Mouse (Mus musculus): Measurements from ENCODE around the gene Slc30a10. TPM values are rescaled to one million over a fixed set of nuclear protein-coding genes. Genes with fewer than 3 reads are reported as not detected.

Slc30a10 gene
- 0.03 and 0.04 TPM in 2 replicates for polyA plus RNA-seq (2015; fragmentation: Nextera tagmentation; extraction: Ambion mirVana)

DNA sequence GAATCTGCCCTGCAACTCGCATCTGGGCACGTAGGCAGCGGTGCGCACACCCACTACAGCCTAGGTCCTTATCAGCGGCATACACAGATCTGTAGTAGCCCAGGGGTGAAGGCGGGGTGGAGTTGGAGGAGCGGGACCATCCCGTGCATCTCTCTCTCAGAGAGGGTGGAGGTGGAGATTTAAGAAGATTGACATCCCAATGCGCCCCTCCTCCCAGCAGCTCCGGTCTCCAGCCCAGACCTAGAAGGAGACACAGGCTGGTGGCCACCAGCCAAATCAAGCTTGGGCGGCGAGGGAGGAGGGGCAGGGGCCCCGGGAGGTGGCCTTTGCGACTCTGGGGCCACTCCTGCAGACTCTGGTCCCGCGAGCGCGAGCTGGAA lies at the start of gene Slc30a10:
Gene Slc30a10 (plus strand): TSS at position 274 of the 380 bp plus-strand sequence.
- DNase-seq (ENCODE audit: low spot score): no peak

DNA sequence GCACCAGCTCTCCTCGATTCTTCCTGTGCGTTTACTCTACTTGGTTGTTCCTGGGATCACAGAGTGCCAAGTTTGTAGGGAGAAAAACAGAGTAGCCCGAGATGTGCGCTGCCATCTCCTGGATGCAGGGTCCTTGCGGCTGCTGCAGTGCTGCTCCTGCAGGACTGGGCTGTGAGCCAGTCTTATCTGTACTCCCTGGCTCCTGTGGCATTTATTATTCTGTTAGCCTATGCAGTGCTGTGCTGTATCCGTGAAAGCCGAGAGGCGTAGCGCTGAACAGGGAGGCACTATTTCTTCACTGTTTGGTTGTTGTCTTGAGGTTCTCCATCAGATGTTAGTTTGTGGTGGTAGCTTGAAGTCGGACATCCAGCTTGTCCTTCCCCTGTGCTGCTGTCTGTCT lies 48.7 kb upstream of the Slc30a10 start:
- no peak for DNase-seq (ENCODE audit: low spot score)

DNA sequence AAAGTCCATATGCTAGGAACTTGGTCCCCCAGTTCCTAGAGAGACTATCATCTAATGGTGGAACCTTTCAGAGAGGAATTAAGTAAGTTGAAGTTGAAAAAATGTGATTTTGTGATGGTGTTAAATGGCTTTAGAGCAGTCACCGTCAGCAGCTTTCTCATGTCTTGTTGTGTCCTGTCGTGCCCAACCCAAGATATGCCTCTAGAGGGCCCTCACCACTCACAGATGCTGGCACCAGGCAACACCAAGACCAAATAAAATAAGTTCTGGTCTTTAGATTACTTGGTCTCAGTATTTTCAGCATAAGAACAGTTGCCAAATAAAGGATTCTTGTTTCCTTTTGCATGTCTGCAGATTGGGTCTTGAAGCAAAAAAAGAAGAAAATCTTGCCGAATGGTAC lies 44.8 kb upstream of the Slc30a10 start:
- no peak for DNase-seq (ENCODE audit: low spot score)

DNA sequence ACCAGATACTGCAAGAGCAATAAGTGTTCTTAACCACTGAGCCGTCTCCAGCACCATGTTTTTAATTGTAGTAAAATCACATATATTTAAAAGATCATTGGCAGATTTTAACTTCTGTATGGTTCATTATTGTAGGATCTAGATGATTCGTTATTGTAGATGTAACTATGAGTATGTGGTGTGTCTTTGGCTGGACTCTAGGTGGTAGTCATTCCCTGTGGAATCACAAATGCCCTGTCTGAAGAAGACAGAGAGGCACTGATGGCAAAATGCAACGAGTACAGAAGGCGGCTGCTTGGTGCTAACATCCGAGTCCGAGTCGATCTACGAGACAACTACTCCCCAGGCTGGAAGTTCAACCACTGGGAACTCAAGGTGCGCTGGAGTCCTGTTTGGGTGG lies 36.6 kb upstream of the Slc30a10 start:
- DNase-seq (ENCODE audit: low spot score): no peak

- DNase-seq (ENCODE audit: low spot score): no peak
These were observed 34.8 kb upstream of the Slc30a10 start for GRCm38 (mm10) chr1:185419805-185420204.

DNA sequence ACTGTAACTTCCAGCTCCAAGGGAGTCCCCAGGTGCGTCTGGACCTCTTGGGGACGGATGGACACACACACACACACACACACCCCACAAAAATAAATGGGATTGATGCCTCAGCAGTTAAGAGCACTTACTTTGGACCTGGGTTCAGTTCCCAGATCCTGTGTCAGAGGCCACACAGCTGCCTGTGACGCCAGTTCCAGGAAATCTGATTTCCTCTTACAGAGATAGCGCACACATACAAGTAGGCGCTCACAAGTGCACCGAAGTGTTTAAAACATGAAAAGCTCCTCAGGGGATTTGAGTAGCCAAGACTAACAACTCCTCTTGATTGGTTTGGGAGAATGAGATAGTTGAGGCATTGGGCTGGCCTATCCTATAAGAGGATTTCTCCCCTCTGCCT lies 33.9 kb upstream of the Slc30a10 start:
- no peak for DNase-seq (ENCODE audit: low spot score)

DNA sequence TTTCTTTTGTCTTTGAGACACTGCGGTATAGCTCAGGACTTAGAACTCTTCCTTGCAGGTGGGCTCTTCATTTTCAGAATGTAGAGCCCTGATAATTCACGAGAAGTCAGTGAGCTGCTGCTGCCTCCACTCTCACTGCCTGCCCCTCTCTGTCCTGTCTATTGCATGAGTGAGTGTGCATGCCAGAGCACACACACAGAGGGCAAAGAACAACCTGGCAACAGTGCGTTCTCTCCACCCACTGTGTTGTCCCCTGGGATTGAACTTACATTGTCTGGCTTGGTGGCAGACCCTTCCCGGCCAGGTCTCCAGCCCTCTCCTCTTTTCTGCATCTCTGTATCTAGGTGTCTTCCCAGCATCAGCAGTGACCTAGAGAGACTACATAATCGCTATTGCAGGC lies 28.1 kb upstream of the Slc30a10 start:
- DNase-seq (ENCODE audit: low spot score): no peak

- no peak for DNase-seq (ENCODE audit: low spot score)
These were observed 24.2 kb upstream of the Slc30a10 start for GRCm38 (mm10) chr1:185430488-185430887.

GRCm38 (mm10) chr1:185431245-185431997 lies 23.2 kb upstream of the Slc30a10 start:
- DNase-seq (ENCODE audit: low spot score): no peak

GRCm38 (mm10) chr1:185431998-185432317 lies 22.7 kb upstream of the Slc30a10 start:
- DNase-seq (ENCODE audit: low spot score): no peak

GRCm38 (mm10) chr1:185433112-185433511 lies 21.5 kb upstream of the Slc30a10 start:
- DNase-seq (ENCODE audit: low spot score): no peak

DNA sequence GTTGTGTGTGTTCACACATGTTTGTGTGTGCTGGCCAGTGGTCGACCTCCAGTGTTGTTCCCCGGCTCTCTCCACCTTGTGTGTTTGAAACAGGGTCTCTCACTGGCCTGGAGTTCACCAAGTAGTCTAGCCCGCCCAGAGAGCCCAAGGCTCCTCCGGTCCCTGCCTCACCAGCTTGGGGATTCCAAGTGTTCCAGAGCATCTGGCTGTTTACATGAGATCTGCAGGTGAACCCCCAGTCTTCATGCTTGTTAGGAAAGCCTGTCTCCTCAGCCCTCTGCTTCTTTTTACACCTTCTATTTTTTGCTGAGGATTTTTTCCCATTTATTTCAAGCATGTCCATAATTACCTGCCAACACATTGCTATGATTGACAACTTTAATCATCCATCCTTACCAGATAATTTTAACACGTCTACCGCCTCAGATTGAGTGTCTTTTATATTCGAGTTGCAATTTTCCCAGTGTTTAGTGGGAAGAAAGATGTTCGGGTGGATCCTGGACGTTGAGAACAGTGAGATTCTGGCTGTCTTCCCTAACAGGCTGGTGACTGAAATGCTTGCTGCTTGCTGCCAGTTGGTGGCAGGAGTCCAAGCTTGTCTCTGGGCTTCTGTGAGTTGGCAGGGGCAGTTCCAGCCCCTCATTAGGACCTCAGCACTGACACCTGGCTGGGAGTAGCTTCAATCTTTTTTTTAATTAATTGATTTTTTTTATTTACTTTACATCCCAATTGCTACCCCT lies 15.6 kb upstream of the Slc30a10 start:
- no peak for DNase-seq (ENCODE audit: low spot score)

DNA sequence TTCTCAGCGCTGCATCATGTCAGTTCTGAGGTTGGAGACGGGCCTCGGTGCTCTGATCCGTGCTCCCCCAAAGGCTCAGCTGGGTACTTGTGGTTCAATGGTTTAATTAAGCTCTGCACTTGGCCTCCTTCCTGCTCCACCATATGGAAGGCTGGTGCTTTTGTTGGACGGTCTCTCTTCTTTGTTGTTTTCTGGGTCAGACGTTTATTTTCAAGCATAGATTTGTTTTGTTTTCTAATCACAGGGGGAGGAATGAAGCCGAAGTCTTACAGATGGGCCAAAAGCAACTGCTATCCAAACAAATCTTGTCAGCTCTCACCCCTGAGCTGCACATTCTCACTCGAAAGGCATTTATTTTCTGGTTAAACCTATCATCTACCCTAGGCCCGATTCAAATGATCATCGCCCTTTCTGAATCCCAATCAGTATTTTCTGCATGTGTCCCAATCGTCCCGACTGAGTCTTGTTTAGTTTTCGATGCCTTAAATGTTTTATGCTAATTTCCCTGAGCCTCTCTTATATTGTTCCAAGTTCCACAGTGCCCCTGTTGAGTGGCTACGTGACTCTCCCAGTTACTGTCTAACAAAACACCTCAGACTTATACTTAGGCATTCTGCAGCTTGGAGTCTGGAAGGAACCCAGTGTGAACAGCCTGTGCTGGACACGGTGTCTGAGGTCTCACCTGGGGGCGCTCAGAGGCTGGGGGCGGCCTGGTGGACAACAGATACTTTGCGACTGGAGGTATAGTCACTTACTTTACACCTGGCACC lies 12.8 kb upstream of the Slc30a10 start:
- no peak for DNase-seq (ENCODE audit: low spot score)

- DNase-seq (ENCODE audit: low spot score): no peak
These were observed 5.7 kb upstream of the Slc30a10 start for GRCm38 (mm10) chr1:185448936-185449335.

GRCm38 (mm10) chr1:185449727-185450126 lies 4.9 kb upstream of the Slc30a10 start:
- no peak for DNase-seq (ENCODE audit: low spot score)

DNA sequence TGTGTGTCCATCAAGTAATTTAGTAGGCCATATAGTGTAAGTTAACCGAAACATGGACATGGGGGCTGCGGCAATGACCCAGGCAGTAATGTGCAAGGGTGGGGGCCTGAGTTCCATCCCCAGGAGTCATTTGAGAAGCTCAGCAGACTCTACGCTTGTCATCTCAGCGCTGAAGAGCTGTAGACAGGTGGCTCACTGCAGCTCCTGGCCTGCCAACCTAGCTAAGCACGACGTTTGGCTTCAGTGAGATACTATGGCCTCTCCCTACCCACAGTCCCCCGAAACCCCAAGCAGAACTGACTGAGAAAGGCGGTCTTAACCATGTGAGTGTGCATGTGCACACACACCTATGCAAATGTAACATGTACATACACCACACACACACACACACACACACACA lies 3.6 kb upstream of the Slc30a10 start:
- no peak for DNase-seq (ENCODE audit: low spot score)

DNA sequence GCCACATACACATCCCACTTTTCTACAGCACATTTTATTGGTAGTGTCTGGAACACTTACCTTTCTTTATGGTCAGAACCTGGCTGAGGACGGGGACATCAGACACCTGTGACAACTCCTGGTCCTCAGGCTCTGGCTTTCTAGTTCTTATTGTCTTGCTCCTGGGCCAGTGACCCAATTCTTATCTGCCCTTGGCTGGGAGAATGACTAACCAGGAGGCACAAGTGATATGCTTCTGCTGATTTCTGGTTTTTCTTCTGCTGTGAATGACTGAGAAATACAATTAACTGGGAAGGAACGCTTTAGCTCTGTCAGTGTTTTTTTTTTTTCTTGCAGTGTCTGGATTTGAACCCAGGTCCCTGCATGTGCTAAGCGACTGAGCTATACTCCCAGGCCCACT lies 3.2 kb upstream of the Slc30a10 start:
- no peak for DNase-seq (ENCODE audit: low spot score)

DNA sequence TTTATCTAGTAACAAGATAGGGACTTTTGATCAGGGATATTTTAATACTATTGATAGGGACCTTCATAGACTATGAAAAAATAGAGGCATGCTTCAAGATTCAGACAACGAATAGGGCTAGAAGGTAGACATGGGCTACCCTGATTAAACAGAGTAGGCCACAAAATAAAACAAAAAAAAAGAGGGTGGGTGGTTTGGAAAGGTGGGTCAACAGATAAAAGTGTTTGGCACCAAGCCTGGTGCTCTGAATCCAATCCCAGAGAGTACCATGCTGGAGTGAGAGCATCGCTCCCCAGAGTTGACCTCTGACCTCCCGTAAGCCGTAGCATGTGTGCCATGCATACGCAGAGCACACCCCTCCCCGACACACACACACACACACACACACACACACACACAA lies 2.2 kb upstream of the Slc30a10 start:
- DNase-seq (ENCODE audit: low spot score): no peak

DNA sequence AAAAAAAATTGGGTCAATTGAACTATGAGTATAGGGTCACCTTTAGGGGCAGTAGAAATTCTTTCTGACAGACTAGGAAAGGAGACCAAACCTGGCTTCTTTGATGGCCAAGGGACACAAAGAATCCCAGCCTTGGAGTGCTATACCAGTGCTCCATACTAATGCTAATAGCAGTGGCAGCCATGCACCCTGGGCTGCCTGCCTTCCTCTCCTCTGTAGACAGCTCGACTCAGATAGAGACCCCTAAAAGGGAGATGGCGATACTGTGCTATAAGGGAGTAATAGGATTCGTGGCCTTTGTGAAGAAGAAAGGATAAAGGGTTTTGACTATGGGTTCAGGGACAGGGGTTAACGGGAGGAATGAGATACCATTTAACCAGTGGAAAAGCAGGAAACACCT lies 504 bp upstream of the Slc30a10 start:
- DNase-seq (ENCODE audit: low spot score): no peak

- no peak for DNase-seq (ENCODE audit: low spot score)
These were observed 480 bp downstream of the Slc30a10 start for GRCm38 (mm10) chr1:185454955-185455701.

- DNase-seq (ENCODE audit: low spot score): no peak
These were observed 1.7 kb downstream of the Slc30a10 start for GRCm38 (mm10) chr1:185456327-185456726.

DNA sequence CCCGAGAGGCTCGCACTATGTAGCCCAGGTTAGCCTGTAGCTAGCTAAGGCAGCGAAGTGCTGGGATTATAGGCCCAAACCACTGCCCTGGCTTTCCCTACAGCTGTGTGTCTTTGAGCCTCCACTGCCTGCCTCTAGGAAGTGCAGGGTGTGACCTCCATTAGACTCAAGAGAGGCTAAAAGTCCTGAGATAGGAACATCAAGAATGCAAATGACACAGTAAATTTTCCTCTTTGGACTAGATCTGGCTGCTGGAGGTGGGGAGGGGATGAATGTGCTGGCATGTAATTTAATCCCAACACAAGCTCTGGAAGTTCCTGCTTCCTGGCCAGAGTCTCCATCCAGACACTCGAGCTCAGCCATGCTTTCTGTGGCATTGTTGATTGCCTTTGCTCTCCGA lies 5.4 kb downstream of the Slc30a10 start:
- DNase-seq (ENCODE audit: low spot score): no peak
